Mouse (Mus musculus): ENCODE data around the gene Alkbh7.

GRCm38 (mm10) chr17:56973956-56974707, 23.0 kb upstream of the Alkbh7 start:
- no peak for TF ChIP-seq POLR2A (IDR thresholded peaks at IDR 0.05; ENCODE audit: insufficient read depth, low read depth, low read length)
- no peak for TF ChIP-seq CTCF (IDR thresholded peaks at IDR 0.05; ENCODE audit: insufficient read depth, low read depth, low read length)

Data from olfactory bulb, adult 2 months (tissue).